Mouse (Mus musculus): ENCODE measurements at regions not wholly inside any gene's neighbourhood (a gene's known extent, or its start where the extent isn't known, plus 50 kb on each side); places are given as distances from the start of the nearest gene placed in this dataset.

GRCm38 (mm10) chr7:67429008-67429873 lies 56.6 kb upstream of the Mef2a start:
- DNase-seq, result no peak

GRCm38 (mm10) chr7:67428388-67428787 lies 55.7 kb upstream of the Mef2a start:
- no peak for DNase-seq

- DNase-seq, result peak; percentile 34
Measured at GRCm38 (mm10) chr7:67426076-67426475, 53.4 kb upstream of the Mef2a start.

GRCm38 (mm10) chr7:67425581-67425980 lies 52.9 kb upstream of the Mef2a start:
- peak; percentile 29 for DNase-seq

GRCm38 (mm10) chr7:67424810-67425485 lies 52.3 kb upstream of the Mef2a start:
- no peak for DNase-seq
